Mouse (Mus musculus) hindlimb bud, embryonic 11.5 days (tissue): ENCODE measurements around the gene Ptpro.

ENCODE experiments used
- DNase-seq: peaks from one replicate; pipeline ENCODE4 v3.0.0-alpha.2; 2012; ENCODE audit warnings: low read depth, low spot score; ENCODE audit errors: extremely low spot score

Gene Ptpro

GRCm38 (mm10) chr6:137292421-137292820, 40.3 kb downstream of the Ptpro start:
- DNase-seq: no peak

GRCm38 (mm10) chr6:137294973-137295820, 43.1 kb downstream of the Ptpro start:
- no peak for DNase-seq

GRCm38 (mm10) chr6:137302561-137302960, 50.4 kb downstream of the Ptpro start:
- DNase-seq: no peak

- no peak for DNase-seq
Measured at GRCm38 (mm10) chr6:137303824-137304223, 51.7 kb downstream of the Ptpro start.

- no peak for DNase-seq
Measured at GRCm38 (mm10) chr6:137315265-137315664, 63.1 kb downstream of the Ptpro start.

GRCm38 (mm10) chr6:137316358-137316757, 64.2 kb downstream of the Ptpro start:
- no peak for DNase-seq

GRCm38 (mm10) chr6:137317509-137317908, 65.4 kb downstream of the Ptpro start:
- no peak for DNase-seq

- DNase-seq: no peak
Measured at GRCm38 (mm10) chr6:137318242-137318861, 66.2 kb downstream of the Ptpro start.

- no peak for DNase-seq
Measured at GRCm38 (mm10) chr6:137319658-137320057, 67.5 kb downstream of the Ptpro start.

- DNase-seq: peak; percentile 14
Measured at GRCm38 (mm10) chr6:137327718-137328117, 75.6 kb downstream of the Ptpro start.

- DNase-seq: no peak
Measured at GRCm38 (mm10) chr6:137328228-137328627, 76.1 kb downstream of the Ptpro start.

- DNase-seq: no peak
Measured at GRCm38 (mm10) chr6:137330782-137331181, 78.7 kb downstream of the Ptpro start.

GRCm38 (mm10) chr6:137331826-137332225, 79.7 kb downstream of the Ptpro start:
- no peak for DNase-seq

GRCm38 (mm10) chr6:137339071-137339470, 87.0 kb downstream of the Ptpro start:
- no peak for DNase-seq

GRCm38 (mm10) chr6:137343688-137344441, 91.7 kb downstream of the Ptpro start:
- DNase-seq: no peak

- no peak for DNase-seq
Measured at GRCm38 (mm10) chr6:137360166-137360565, 108.0 kb downstream of the Ptpro start.

- no peak for DNase-seq
Measured at GRCm38 (mm10) chr6:137362216-137362615, 110.1 kb downstream of the Ptpro start.

GRCm38 (mm10) chr6:137364681-137365080, 112.6 kb downstream of the Ptpro start:
- DNase-seq: no peak

GRCm38 (mm10) chr6:137365637-137366036, 113.5 kb downstream of the Ptpro start:
- DNase-seq: no peak

- DNase-seq: no peak
Measured at GRCm38 (mm10) chr6:137370745-137371144, 118.6 kb downstream of the Ptpro start.

GRCm38 (mm10) chr6:137371455-137371854, 119.3 kb downstream of the Ptpro start:
- no peak for DNase-seq

GRCm38 (mm10) chr6:137373920-137374319, 121.8 kb downstream of the Ptpro start:
- no peak for DNase-seq
